Mouse (Mus musculus) lung, postnatal 0 days (tissue): Measurements from ENCODE around the gene Rab6b.

Source experiments
- CTCF ChIP-seq: IDR thresholded peaks from 2 replicates; pipeline ENCODE4 v1.5.1; 2016; ENCODE audit warnings: antibody characterized with exemption, mild to moderate bottlenecking
- EP300 ChIP-seq: IDR thresholded peaks from 2 replicates; pipeline ENCODE4 v1.6.1; 2016; ENCODE audit warnings: antibody characterized with exemption, mild to moderate bottlenecking, control low read depth

DNA sequence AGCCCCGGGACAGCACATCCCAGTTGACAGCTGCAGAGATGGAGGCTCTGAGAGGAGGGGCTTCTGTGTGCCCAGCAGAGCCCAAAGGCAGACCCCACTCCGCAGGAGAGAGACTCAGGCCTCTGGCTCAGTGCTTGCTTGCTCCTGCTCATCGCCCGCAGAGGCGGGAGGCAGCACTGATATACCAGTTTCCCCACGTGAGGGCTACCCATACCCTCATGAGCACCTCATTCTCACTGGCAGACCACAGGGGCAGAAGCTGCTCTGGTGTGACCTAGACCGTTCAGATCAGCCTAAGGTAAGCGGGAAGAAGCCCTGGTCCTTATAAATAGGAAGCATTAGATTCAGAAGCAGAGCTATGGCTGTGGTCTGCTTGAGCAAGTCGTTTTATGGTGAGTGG lies 8.2 kb downstream of the Rab6b start:
- TF ChIP-seq CTCF (no peak), EP300 (no peak)
